Mouse (Mus musculus): ENCODE results near the gene Smurf1. TPM values are rescaled to one million over a fixed set of nuclear protein-coding genes. Genes with fewer than 3 reads are reported as not detected.

Smurf1 gene
- 1.3 and 1.7 TPM in 2 replicates for total RNA-seq (2014; fragmentation: Nextera tagmentation)
- 1.9 and 4.1 TPM in 2 replicates for total RNA-seq (2017)
- 2.0 and 2.1 TPM in 2 replicates for polyA plus RNA-seq (2012)

GRCm38 (mm10) chr5:144965639-144966351 lies at the start of gene Smurf1:
Gene Smurf1, minus strand, starts transcription at chr5:144965847.
- no peak for ATAC-seq (ENCODE audit: extremely low read depth, insufficient number of reproducible peaks, low FRiP score, poor library complexity, severe bottlenecking)

DNA sequence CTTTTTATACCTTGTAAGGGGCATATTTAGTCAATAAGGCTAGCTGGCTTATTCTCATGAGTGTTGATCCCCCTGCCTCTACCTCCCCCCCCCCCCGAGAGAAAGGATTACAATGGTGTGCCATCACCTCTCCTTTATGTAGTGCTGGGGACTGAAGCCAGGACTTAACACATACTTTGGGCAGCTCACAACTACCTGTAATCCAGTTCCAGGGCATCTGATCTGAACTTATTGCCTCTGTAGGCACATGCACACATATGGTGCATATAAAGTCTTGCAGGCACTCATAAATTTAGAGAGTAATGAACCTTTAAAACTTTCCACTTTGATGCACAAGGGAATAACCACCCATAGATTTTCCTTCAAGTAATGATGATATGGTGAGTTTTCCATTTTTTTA lies 48.6 kb upstream of the Smurf1 start:
- Histone ChIP-seq H3K9me3 (replicated peaks) (no peaks in the 10 kb centered on the region), H3K4me1 (ENCODE audit: insufficient read depth, low read depth, low read length) (no peaks in the 10 kb centered on the region), H3K36me3 (replicated peaks) (no peaks in the 10 kb centered on the region), H3K4me3 (ENCODE audit: low read depth, low read length) (no peak overlapping the region), H3K27me3 (ENCODE audit: insufficient read depth, low read length) (no peaks in the 10 kb centered on the region)
- TF ChIP-seq GATA1 (IDR thresholded peaks at IDR 0.05; ENCODE audit: borderline replicate concordance, low read length): no peak
- TF ChIP-seq POLR2AphosphoS5 (IDR thresholded peaks at IDR 0.05; ENCODE audit: insufficient replicate concordance, low read depth, low read length): no peak
- TF ChIP-seq CTCF (IDR thresholded peaks at IDR 0.05; ENCODE audit: low read depth, low read length): no peak
- DNase-seq (ENCODE audit: low spot score) (no peak), ATAC-seq (ENCODE audit: extremely low read depth, insufficient number of reproducible peaks, low FRiP score, poor library complexity, severe bottlenecking) (no peak)

More at GRCm38 (mm10) chr5:144965639-144966351, at the start of gene Smurf1:
- peak; percentile 74 for DNase-seq (ENCODE audit: low spot score)
- Histone ChIP-seq H3K27me3 (ENCODE audit: insufficient read depth, low read length) (peaks cover 31% of the 10 kb centered on the region), H3K4me1 (ENCODE audit: insufficient read depth, low read depth, low read length) (peaks cover 26% of the 10 kb centered on the region), H3K9me3 (replicated peaks) (no peaks in the 10 kb centered on the region), H3K36me3 (replicated peaks) (no peaks in the 10 kb centered on the region), H3K4me3 (ENCODE audit: low read depth, low read length) (peak within 1 kb of the TSS; percentile 73)
- TF ChIP-seq GATA2 (IDR thresholded peaks at IDR 0.05; ENCODE audit: borderline replicate concordance, low read depth, low read length) (no peak), GATA1 (IDR thresholded peaks at IDR 0.05; ENCODE audit: borderline replicate concordance, low read length) (no peak), CTCF (IDR thresholded peaks at IDR 0.05; ENCODE audit: low read depth, low read length) (no peak), POLR2AphosphoS5 (IDR thresholded peaks at IDR 0.05; ENCODE audit: insufficient replicate concordance, low read depth, low read length) (no peak), TAL1 (conservative IDR thresholded peaks at IDR 0.05; ENCODE audit: low read depth, low read length) (no peak)

DNA sequence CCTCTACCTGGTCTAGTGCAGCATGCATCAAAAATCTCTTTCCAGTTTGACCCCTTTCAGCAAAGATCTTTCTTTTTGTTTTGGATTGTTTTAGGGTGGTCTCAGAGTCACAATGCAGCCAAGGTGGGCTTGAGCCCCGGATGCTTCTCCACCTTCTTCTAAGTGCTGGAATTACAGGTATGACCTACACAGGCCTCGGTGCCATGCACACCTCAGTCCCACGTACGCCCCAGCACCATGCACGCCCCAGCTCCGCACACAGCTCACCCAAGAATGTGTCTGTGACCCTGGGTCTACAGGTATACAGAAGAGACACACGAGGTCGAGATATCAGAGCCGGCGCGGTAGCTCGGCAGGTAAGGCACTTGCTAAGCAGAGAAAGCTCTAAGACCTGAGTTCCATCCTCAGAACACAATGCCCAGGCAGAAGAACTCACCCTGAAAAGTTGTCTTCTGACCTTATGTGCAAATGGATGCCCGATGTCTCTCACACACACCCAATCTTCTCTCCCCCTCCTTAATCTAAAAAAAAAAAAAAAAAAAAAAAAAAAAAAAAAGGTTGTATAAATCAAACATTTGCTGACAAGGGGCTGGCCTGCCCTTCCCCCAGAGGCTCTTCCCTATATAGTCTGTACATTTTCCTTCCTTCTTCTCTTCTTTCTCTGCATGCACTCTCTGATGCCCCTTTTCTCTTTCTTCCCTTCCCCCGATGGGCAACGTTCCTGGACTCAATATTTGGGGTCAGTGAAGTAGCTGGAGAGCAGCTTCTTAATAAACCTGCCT lies 43.4 kb upstream of the Smurf1 start:
- TF ChIP-seq GATA1 (IDR thresholded peaks at IDR 0.05; ENCODE audit: borderline replicate concordance, low read length): no peak
- TF ChIP-seq CTCF (IDR thresholded peaks at IDR 0.05; ENCODE audit: low read depth, low read length): no peak
- TF ChIP-seq POLR2AphosphoS5 (IDR thresholded peaks at IDR 0.05; ENCODE audit: insufficient replicate concordance, low read depth, low read length): no peak
- TF ChIP-seq TAL1 (conservative IDR thresholded peaks at IDR 0.05; ENCODE audit: low read depth, low read length): no peak
- no peak for TF ChIP-seq GATA2 (IDR thresholded peaks at IDR 0.05; ENCODE audit: borderline replicate concordance, low read depth, low read length)
- Histone ChIP-seq H3K27me3 (ENCODE audit: insufficient read depth, low read length) (peaks cover 6% of the 10 kb centered on the region; the same call in 1 of the 2 replicates), H3K36me3 (replicated peaks) (no peaks in the 10 kb centered on the region), H3K4me1 (ENCODE audit: insufficient read depth, low read depth, low read length) (no peaks in the 10 kb centered on the region), H3K9me3 (replicated peaks) (no peaks in the 10 kb centered on the region), H3K4me3 (ENCODE audit: low read depth, low read length) (no peak overlapping the region)
- DNase-seq (ENCODE audit: low spot score) (no peak), ATAC-seq (ENCODE audit: extremely low read depth, insufficient number of reproducible peaks, low FRiP score, poor library complexity, severe bottlenecking) (no peak)

- DNase-seq (ENCODE audit: low spot score): no peak
- no peak for ATAC-seq (ENCODE audit: extremely low read depth, insufficient number of reproducible peaks, low FRiP score, poor library complexity, severe bottlenecking)
- no peaks in the 10 kb centered on the region for H3K4me1 ChIP-seq (ENCODE audit: insufficient read depth, low read depth, low read length)
- H3K27me3 ChIP-seq (ENCODE audit: insufficient read depth, low read length): peaks cover 6% of the 10 kb centered on the region; the same call in 1 of the 2 replicates
- H3K36me3 ChIP-seq (replicated peaks): no peaks in the 10 kb centered on the region
- no peak overlapping the region for H3K4me3 ChIP-seq (ENCODE audit: low read depth, low read length)
- TF ChIP-seq TAL1 (conservative IDR thresholded peaks at IDR 0.05; ENCODE audit: low read depth, low read length) (no peak), POLR2AphosphoS5 (IDR thresholded peaks at IDR 0.05; ENCODE audit: insufficient replicate concordance, low read depth, low read length) (no peak), CTCF (IDR thresholded peaks at IDR 0.05; ENCODE audit: low read depth, low read length) (no peak), GATA2 (IDR thresholded peaks at IDR 0.05; ENCODE audit: borderline replicate concordance, low read depth, low read length) (no peak), GATA1 (IDR thresholded peaks at IDR 0.05; ENCODE audit: borderline replicate concordance, low read length) (no peak)
- H3K9me3 ChIP-seq (replicated peaks): no peaks in the 10 kb centered on the region
Measured at GRCm38 (mm10) chr5:145005596-145005995, 39.9 kb upstream of the Smurf1 start.

- TF ChIP-seq GATA1 (IDR thresholded peaks at IDR 0.05; ENCODE audit: borderline replicate concordance, low read length) (no peak), TAL1 (conservative IDR thresholded peaks at IDR 0.05; ENCODE audit: low read depth, low read length) (no peak), GATA2 (IDR thresholded peaks at IDR 0.05; ENCODE audit: borderline replicate concordance, low read depth, low read length) (no peak), CTCF (IDR thresholded peaks at IDR 0.05; ENCODE audit: low read depth, low read length) (no peak), POLR2AphosphoS5 (IDR thresholded peaks at IDR 0.05; ENCODE audit: insufficient replicate concordance, low read depth, low read length) (no peak)
- Histone ChIP-seq H3K4me1 (ENCODE audit: insufficient read depth, low read depth, low read length) (no peaks in the 10 kb centered on the region), H3K9me3 (replicated peaks) (no peaks in the 10 kb centered on the region), H3K4me3 (ENCODE audit: low read depth, low read length) (no peak overlapping the region), H3K36me3 (replicated peaks) (no peaks in the 10 kb centered on the region), H3K27me3 (ENCODE audit: insufficient read depth, low read length) (peaks cover 6% of the 10 kb centered on the region; the same call in 1 of the 2 replicates)
- no peak for ATAC-seq (ENCODE audit: extremely low read depth, insufficient number of reproducible peaks, low FRiP score, poor library complexity, severe bottlenecking)
- no peak for DNase-seq (ENCODE audit: low spot score)
Measured at GRCm38 (mm10) chr5:145004495-145004894, 38.8 kb upstream of the Smurf1 start.

DNA sequence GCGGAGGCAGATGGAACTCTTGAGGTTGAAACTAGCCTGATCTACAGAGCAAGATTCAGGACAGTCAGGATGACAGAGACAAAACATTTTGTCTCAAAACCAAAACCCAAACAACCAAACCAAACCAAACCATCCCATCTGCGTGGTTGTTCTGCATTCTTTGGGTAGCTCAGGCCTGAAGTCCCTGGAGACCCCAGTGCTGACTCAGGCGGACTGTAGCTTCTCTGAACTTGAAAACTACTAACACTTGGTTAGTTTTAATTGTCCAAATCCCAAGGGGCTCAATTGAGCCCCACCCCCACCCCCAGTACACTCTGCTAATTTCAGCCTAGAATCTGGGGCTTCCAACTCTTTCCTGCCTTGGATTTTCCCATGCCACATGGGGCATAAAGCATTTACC lies 37.7 kb upstream of the Smurf1 start:
- no peaks in the 10 kb centered on the region for H3K4me1 ChIP-seq (ENCODE audit: insufficient read depth, low read depth, low read length)
- no peak for ATAC-seq (ENCODE audit: extremely low read depth, insufficient number of reproducible peaks, low FRiP score, poor library complexity, severe bottlenecking)
- H3K27me3 ChIP-seq (ENCODE audit: insufficient read depth, low read length): peaks cover 3% of the 10 kb centered on the region; the same call in 1 of the 2 replicates
- H3K9me3 ChIP-seq (replicated peaks): no peaks in the 10 kb centered on the region
- no peak for TF ChIP-seq POLR2AphosphoS5 (IDR thresholded peaks at IDR 0.05; ENCODE audit: insufficient replicate concordance, low read depth, low read length)
- no peak for TF ChIP-seq TAL1 (conservative IDR thresholded peaks at IDR 0.05; ENCODE audit: low read depth, low read length)
- no peak for TF ChIP-seq GATA2 (IDR thresholded peaks at IDR 0.05; ENCODE audit: borderline replicate concordance, low read depth, low read length)
- TF ChIP-seq CTCF (IDR thresholded peaks at IDR 0.05; ENCODE audit: low read depth, low read length): no peak
- TF ChIP-seq GATA1 (IDR thresholded peaks at IDR 0.05; ENCODE audit: borderline replicate concordance, low read length): no peak
- H3K4me3 ChIP-seq (ENCODE audit: low read depth, low read length): no peak overlapping the region
- no peaks in the 10 kb centered on the region for H3K36me3 ChIP-seq (replicated peaks)
- no peak for DNase-seq (ENCODE audit: low spot score)

Measured in G1E (cell line).